Mouse (Mus musculus) cortical plate, adult 2 months (tissue): ENCODE data around the gene Alpl. TPM values are rescaled to one million over a fixed set of nuclear protein-coding genes. Genes with fewer than 3 reads are reported as not detected.

Source experiments
- H3K27ac ChIP-seq: fragments of 200-500 bp; 2 replicates; pipeline ENCODE4 v1.5.1; 2012; ENCODE audit warnings: low read length, control low read depth, inconsistent platforms; ENCODE audit not compliant: insufficient read depth
- H3K4me1 ChIP-seq: fragments of 200-500 bp; 2 replicates; pipeline ENCODE4 v1.6.1; 2011; ENCODE audit warnings: low read length; ENCODE audit not compliant: control insufficient read depth, insufficient read depth
- H3K4me3 ChIP-seq: fragments of 200-500 bp; 2 replicates; pipeline ENCODE4 v1.5.1; 2011; ENCODE audit warnings: mild to moderate bottlenecking, low read length, control low read depth; ENCODE audit not compliant: insufficient read depth
- CTCF ChIP-seq: fragments of 200-500 bp; IDR thresholded peaks from 2 replicates; pipeline ENCODE4 v1.5.1; 2011; ENCODE audit warnings: mild to moderate bottlenecking, control low read depth, low read length; ENCODE audit not compliant: insufficient read depth; ENCODE audit errors: extremely low read depth
- POLR2A ChIP-seq: fragments of 200-500 bp; IDR thresholded peaks from 2 replicates; pipeline ENCODE4 v1.6.1; 2011; ENCODE audit warnings: mild to moderate bottlenecking, low read length, control low read depth; ENCODE audit not compliant: insufficient read depth; ENCODE audit errors: extremely low read depth
- polyA plus RNA-seq: library from polyadenylated mRNA; depleted of rRNA; stranded (reverse); fragments of >200 nt; gene quantifications from 2 replicates; pipeline ENCODE4 v1.2.3, GENCODE M21; 2012

Alpl gene
- polyA plus RNA-seq, 1 experiment: 12.9 TPM

DNA sequence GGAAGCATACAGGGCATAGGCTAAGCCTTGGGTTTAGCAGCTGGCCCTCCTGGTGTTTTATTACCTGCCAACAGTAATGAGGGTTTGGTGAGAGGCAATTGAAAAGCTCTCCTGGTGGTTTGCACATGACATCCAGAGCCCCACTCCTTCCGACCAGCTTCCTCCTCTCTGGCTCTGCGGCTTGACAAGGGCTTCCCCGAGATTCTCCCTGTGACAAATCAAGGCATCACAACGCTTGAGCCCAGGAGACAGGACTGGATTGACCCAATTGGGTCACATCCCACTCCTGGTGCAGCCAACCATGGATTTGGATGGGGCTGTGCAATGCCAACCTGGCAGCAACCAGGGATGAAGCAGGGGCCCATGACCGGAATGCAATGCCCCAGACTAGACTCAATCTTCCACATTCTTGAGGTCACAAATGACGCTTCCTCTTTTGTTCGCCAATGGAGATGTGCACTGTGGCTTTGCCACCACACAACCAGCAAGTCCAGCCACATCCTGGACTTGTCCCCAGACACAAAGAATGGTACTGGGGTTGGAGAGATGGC, 11.2 kb upstream of the Alpl start:
- no peaks in the 10 kb centered on the region for H3K4me1 ChIP-seq
- no peak overlapping the region for H3K27ac ChIP-seq
- H3K4me3 ChIP-seq: no peak overlapping the region
- TF ChIP-seq POLR2A: no peak

- no peak overlapping the region for H3K4me3 ChIP-seq
- no peaks in the 10 kb centered on the region for H3K4me1 ChIP-seq
- no peak for TF ChIP-seq CTCF
- TF ChIP-seq POLR2A: no peak
- H3K27ac ChIP-seq: no peak overlapping the region
These were observed 5.0 kb upstream of the Alpl start for GRCm38 (mm10) chr4:137801196-137801595.

GRCm38 (mm10) chr4:137800324-137800723, 4.1 kb upstream of the Alpl start:
- TF ChIP-seq CTCF (no peak), POLR2A (no peak)
- H3K4me3 ChIP-seq: no peak overlapping the region
- no peaks in the 10 kb centered on the region for H3K4me1 ChIP-seq
- H3K27ac ChIP-seq: no peak overlapping the region

DNA sequence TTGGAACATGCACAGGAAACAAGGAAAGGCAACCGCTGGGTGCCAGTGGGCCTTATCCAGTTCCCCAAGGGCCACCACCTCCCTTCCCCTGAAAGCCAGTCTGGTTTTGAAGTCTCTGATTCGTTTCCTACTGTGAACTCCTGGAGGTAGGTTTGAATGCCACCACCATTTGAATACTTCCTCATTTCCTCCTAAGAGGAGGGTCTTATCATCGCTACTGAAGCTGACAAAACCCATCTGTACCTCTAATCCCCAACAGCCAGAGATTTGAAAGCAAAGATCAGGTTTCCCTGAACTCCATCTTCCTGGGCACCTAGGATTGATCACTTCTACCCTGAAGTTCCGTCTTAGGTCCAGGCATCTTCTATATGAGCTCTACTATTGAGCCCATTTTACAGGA, 854 bp upstream of the Alpl start:
- Histone ChIP-seq H3K4me1 (no peaks in the 10 kb centered on the region), H3K27ac (no peak overlapping the region), H3K4me3 (no peak overlapping the region)
- TF ChIP-seq POLR2A (no peak), CTCF (no peak)

DNA sequence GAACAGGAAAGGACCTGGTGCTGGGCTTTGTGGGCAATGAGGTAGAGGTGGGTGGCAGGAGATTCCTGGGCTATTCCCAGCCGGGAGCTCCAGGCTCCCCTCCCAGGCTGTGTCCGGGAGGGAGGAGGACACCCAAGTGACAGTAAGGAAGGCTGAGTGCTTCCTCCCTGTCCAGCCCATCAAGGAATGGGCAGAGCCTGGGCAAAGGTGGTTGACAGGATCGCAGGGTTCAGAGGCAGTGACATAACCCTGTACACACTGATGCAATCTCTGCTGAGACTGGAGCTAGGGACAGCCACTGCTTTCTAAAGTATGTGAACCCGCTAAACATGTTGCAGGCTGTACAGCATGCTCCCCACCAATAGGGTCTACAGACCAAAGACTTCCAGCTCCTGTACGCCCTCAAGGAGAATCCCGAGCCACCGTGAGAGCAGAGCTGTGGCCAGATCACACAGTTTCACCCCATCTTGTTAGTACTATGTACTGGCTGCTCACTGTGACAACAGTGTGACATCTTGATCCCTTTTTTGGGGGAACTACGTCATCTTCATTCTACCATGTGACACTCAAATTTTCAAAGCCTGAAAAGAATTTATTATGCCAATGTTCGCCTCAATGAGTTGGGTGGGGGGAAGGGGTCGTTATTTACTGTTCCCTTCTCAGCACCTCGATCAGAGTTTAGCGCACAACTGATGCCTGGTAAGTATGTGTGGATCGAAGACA, 1.8 kb downstream of the Alpl start:
- Histone ChIP-seq H3K27ac (no peak overlapping the region), H3K4me1 (no peaks in the 10 kb centered on the region), H3K4me3 (no peak overlapping the region)
- TF ChIP-seq CTCF (no peak), POLR2A (no peak)

- Histone ChIP-seq H3K4me3 (no peak overlapping the region), H3K27ac (no peak overlapping the region), H3K4me1 (no peaks in the 10 kb centered on the region)
- TF ChIP-seq POLR2A (no peak), CTCF (no peak)
These were observed 2.6 kb downstream of the Alpl start for GRCm38 (mm10) chr4:137793611-137794010.

- Histone ChIP-seq H3K4me3 (no peak overlapping the region), H3K4me1 (no peaks in the 10 kb centered on the region), H3K27ac (no peak overlapping the region)
- no peak for TF ChIP-seq CTCF
- TF ChIP-seq POLR2A: no peak
These were observed 4.7 kb downstream of the Alpl start for GRCm38 (mm10) chr4:137791440-137791839.

- TF ChIP-seq POLR2A: no peak
- no peak for TF ChIP-seq CTCF
- no peaks in the 10 kb centered on the region for H3K4me1 ChIP-seq
- no peak overlapping the region for H3K4me3 ChIP-seq
- no peak overlapping the region for H3K27ac ChIP-seq
These were observed 5.2 kb downstream of the Alpl start for GRCm38 (mm10) chr4:137790981-137791380.

DNA sequence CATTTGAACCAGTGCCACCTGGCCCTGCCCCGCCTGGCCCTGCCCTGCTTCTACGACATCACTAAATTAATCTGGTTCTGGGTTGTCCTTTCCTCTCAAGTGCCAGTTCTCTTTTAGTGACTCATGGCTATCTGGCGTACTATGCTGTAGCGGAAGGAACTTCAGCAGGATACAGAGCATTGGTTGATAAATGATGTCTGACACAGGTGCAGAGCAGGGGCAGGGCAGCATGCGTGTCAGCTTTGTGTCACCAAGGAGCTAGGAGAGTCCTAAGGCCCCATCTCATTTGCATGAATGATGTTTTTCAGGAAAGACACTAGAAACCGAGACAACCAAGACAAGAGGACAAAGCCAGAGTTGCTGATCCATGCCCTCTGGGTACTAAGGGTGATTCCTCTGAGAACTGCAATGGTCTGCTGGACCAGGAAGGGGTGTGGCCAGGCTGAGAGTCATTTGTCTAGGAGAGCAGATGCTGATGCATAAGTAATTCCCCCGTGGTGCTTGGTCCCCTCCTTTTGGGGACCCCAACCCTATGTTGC, 7.6 kb downstream of the Alpl start:
- Histone ChIP-seq H3K27ac (no peak overlapping the region), H3K4me1 (no peaks in the 10 kb centered on the region)

DNA sequence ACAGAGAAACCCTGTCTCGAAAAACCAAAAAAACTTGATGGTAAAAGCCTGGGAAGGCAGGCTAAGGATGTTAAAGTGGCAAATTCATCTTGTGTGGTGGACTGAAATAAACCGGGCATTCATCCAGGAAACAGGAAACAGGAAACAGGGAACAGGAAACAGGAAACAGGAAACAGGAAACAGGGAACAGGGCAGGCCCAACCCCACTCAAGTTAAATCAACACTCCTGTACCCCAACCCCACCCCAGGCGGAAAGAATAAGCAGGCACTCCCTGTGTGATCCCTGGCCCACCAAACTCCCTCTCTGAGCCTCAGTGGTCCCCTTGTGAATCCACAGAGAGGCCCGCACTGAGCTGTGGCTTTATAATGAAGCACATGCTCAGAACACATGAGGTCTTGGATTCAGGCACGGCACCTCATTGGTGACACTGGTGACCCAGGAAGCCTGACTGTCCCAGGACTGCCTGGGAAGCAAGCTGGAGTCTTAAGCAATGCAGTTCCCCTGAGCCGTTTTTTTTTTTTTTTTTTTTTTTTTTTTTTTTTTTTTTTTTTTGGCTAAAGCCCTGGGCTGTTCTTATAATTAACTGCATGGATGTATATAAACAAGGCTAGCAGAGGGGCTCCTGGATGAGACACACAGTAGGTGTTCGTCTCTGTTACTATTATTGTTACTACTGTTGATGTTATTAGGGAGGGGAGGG, 8.4 kb downstream of the Alpl start:
- TF ChIP-seq CTCF (no peak), POLR2A (no peak)
- no peaks in the 10 kb centered on the region for H3K4me1 ChIP-seq
- no peak overlapping the region for H3K4me3 ChIP-seq
- no peak overlapping the region for H3K27ac ChIP-seq

More for the DNA sequence above, 7.6 kb downstream of the Alpl start:
- no peak overlapping the region for H3K4me3 ChIP-seq
- TF ChIP-seq CTCF: no peak
- TF ChIP-seq POLR2A: no peak
